Mouse (Mus musculus) layer of hippocampus, adult 18-20 months (tissue): ENCODE results near the gene Zic5. TPM values are rescaled to one million over a fixed set of nuclear protein-coding genes. Genes with fewer than 3 reads are reported as not detected.

Experiments
- DNase-seq, 2 experiments: peaks; one replicate each; pipeline ENCODE4 v3.0.0; 2022; ENCODE audit warnings: low spot score in 2 of 2
- long read RNA-seq: library from polyadenylated mRNA; stranded (forward); transcript quantifications from one replicate; pipeline ENCODE4 v2.0.0, GENCODE M21; 2021
- total RNA-seq, 2 experiments: library from RNA; stranded (reverse); gene quantifications; 2 replicates each; pipeline ENCODE4 v1.2.3; 2021

Zic5 gene
- 1 to 10 TPM; 3.0 to 5.1 TPM for total RNA-seq
- long read RNA-seq, full-length matches to known transcripts, result 1 of 2 reads
- long read RNA-seq, partial matches to known transcripts, result 0 of 2 reads
- long read RNA-seq, other reads (novel, unspliced or antisense), result 1 of 2 reads

DNA sequence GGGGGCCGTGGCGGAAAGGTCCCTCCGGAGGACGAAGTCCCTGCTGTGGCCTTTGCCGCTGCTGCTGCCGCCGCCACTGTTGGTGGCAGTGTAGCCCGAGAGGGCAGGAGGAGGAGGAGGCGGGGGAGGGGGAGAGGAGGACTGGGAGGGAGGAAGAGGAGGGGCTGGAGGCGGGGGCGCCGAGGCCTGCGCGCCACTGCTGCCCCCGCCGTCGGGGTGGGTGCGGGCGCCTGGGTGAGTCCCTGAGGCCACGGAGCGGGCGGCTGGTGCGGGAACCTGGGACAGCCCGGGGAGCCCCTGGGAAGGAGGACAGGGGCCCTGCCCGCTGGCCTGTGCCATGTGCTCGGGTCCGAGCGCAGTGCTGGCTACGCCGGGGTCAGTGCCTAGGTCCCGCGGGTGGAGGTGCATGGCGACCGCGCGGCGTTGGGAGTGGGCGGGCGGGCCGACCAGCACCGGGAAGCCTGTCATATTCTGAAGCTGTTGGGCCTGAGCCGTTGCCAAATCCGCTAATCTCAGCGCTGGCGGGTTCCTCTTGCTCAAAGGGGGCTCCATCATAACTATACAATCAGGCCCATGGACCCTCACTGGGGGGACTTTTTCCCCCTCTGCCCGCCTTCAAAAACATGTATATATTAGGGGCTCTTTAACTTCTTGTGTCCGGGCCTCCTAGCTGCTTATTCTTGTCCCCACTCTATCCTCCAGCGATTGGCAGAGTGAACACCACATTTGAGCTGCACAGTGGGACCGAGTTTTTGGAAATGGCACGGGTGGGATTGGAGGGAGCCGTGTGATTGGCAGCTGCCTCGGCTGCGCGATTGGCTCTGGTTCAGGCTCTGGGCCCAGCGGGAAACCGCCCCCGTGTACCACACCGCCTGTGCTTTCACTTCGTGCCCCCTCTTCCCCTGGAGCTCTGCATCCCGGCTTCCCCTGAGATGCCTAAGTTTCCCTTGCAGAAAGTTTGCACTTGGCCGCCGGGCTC is at the start of gene Zic5:
Gene Zic5, minus strand, starts transcription at position 915 of the 979 bp plus-strand sequence.
- peak in 1 of 2 experiments; percentile 36 for DNase-seq

GRCm38 (mm10) chr14:122513511-122514036 is 48.1 kb upstream of the Zic5 start:
- no peak for DNase-seq

DNA sequence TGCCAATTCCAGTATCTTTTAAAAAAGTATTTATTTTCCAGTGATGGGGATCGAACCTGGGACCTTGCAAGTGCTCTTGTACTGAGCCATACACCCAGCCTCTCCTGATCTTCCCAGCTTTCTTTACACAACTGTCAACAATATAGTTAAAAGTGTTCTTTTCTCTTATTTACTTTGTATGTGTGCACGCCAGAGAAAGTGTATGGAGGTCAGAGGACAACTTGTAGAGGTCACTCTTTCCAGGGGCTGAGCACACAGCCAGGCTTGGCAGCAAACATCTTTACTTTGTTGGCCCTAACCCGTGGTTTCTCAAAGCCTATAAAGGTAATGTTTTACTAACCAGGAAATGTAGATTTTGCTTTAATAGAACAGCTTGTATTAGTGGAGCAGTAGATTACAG is 46.0 kb upstream of the Zic5 start:
- DNase-seq, result no peak

- peak in 1 of 2 experiments; percentile 7 for DNase-seq
Observed at GRCm38 (mm10) chr14:122509058-122509457, 43.6 kb upstream of the Zic5 start.

DNA sequence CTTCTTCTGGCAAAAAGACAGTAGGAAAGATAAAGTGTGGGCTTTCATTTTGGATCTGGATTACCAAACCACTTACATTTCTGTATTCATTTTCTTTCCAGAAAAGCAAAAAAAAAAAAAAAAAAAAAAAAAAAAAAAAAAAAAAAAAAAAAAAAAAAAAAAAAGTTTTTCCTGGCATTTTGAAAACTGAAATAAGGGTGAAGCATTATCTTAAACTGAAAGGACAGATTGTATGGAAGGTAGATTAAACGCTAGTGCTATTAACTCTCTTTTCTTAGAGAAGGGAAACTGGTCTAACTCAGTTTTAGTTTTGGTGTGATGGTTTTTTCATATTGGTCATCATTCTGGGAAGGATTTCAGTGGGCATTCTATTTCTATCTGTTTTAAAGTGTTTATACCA is 26.5 kb upstream of the Zic5 start:
- no peak for DNase-seq

DNA sequence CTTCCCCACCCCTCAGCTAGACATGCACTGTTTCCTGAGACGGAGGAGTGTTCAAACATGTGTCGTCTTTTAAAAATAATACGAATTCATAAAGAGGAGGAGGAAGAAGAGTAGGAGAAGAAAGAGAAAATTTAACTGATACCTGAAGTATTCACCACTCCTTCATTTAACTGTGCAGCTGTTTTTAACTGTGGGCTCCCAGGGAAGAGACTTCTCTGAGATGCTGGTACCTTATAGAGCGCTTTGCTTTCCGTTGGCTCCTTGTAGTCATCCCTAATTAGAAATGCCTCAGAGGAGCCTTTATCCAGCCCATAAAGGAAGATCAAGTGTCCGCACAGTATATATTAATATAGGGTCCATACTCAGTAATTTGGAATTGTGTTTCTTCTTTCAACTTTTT is 26.0 kb upstream of the Zic5 start:
- no peak for DNase-seq

DNA sequence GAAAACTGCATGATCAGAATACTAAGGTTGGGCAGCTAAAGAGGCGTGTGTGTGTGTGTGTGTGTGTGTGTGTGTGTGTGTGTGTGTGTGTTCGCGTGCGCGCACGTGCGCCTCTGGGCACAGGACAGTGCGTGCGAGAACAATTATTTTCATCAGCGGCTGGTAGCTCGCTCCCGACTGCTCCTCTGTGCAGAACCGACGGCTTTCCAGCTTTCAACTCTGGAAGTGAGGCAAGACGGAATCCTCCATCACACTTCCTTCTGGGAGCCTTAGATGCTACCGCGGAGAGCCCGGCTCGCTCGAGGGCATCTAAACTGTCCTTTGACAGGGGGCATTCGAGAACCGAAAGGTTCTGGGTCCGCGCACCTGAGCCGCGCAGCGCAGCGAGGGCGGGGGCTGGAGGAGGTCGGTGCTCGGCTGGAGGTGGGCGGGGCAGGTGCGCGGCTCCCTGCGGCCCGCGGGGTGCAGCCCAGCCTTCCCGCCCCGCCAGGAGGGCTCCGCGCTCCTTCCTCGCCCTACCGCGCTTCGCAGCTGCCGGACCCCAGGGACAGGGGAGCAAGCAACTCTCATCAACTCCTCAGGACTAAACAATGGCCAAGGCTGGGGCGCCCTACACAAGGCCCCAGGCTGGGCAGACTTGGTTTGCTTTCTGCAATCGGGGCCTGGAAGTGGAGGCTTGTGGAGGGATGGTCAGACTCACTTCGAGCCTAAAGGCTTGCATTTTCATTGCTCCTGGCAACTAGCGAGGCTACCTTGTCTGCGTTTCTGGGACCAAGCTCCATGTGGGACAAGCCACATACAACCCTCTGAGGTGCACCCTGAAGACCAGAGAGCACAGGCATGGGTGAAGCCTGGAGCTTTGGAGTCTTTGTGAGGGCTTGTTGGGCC is 25.2 kb upstream of the Zic5 start, which contains the start of gene Gm10837:
Gene Gm10837, plus strand, starts transcription at position 146 of the 888 bp plus-strand sequence.
- no peak for DNase-seq

- no peak for DNase-seq
Observed at GRCm38 (mm10) chr14:122489686-122490414, 24.4 kb upstream of the Zic5 start.

DNA sequence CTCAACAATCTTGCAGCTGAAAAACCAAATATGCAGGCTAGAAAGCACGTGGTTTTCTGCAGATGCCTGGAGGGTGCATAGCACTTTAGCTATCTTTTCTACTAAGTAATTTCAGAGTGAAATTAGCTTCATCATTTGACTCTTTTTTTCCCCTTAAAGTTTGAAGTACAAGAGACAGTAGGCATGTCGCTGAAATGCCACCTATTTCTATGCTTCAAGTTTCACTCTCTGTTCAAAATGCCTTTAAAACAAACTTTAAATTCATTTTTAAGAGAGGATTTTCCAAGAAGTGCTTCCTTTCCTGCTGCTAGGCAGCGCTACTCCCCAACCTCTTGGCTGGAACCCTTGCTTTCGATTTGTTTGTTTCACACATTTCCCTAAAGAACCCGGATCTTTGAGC is 23.6 kb upstream of the Zic5 start:
- DNase-seq, result no peak

DNA sequence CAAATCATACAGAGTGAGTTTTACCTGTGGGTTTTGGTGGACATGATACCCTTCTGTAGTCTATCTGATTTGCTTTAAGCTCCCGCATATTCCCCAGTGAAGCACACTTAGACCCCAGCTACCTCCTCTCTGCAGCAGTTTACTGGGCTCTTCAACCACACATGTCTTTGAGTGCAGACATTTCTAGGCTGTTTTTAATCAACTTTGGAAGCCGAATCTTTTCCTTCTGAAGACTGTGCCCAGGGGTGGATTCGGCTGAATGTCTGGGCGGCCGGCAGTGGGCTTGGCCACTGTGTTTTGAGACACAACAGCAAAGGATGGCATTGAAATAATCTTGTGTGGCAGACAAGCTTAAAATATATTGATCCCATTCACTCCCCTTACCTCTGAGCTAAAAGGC is 21.9 kb upstream of the Zic5 start:
- DNase-seq, result no peak

DNA sequence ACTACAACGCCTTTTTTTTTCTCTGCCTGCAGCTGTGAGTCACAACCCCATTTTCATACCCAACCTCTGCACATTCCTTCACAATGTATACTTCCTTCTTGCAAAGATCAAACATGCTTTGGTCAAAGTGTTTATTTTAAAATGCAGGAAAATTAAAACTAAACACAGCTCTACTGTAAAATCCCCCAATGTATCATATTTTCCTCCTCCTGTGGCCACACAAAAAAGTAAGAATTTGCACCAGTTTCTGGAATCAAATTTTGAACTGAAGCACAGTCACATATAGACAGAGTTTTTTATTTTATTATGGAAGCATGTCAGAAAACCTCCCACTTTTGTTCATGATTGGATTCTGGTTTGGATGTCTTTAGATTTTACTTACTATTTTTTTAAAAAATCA is 21.1 kb upstream of the Zic5 start:
- no peak for DNase-seq

GRCm38 (mm10) chr14:122485635-122486181 is 20.2 kb upstream of the Zic5 start:
- no peak for DNase-seq

DNA sequence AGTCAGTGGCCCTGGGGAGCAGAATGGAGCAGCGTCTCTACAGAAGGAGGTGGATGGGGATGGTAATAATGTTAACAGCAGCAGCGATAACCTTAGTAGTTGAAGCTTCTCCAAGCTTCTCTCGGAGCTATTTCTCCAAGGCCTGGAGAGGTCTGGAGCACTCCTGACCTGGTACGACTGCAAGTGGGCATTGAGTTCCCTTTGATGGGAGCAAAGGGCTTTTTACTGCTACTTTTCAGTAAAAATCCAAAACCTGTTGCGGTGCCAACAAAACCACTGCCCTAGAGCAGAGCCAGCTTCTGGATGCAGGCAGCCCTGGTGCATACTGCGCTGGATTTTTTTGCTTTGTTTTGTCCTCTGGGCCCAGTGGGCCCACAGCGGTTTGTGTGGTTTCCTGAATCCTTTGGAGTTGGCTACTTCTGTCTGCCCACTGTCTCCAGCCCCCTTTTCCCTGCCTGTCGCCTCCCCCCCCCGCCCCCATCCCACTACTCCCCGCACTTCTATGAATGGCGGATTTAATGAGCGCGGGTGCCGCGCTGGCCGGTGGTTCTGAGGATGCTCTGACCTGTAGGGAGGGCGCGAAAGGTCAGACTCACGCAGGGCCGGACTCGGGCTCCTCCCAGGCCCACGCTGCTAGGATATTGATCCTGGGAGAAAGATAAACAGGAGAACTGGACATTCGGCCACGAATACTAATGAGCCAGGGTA is 19.5 kb upstream of the Zic5 start:
- no peak for DNase-seq

DNA sequence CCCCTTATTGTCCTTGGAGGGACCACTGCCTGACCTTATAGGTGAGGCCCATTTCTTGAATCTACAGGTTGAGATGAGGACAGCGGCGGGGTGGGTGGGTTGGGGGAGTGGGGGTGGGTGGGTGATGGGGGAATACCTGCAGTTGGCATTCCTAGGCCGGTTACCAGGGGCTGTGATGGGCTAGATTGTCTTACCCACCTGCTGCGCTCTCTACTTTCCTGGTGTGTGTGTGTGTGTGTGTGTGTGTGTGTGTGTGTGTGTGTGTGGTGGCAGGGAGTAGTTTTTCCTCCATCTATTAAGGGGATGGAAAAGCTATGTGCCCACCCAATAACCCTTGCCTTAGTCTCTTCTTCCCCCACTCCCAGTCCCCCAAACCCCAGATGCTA is 19.0 kb upstream of the Zic5 start:
- DNase-seq, result no peak

DNA sequence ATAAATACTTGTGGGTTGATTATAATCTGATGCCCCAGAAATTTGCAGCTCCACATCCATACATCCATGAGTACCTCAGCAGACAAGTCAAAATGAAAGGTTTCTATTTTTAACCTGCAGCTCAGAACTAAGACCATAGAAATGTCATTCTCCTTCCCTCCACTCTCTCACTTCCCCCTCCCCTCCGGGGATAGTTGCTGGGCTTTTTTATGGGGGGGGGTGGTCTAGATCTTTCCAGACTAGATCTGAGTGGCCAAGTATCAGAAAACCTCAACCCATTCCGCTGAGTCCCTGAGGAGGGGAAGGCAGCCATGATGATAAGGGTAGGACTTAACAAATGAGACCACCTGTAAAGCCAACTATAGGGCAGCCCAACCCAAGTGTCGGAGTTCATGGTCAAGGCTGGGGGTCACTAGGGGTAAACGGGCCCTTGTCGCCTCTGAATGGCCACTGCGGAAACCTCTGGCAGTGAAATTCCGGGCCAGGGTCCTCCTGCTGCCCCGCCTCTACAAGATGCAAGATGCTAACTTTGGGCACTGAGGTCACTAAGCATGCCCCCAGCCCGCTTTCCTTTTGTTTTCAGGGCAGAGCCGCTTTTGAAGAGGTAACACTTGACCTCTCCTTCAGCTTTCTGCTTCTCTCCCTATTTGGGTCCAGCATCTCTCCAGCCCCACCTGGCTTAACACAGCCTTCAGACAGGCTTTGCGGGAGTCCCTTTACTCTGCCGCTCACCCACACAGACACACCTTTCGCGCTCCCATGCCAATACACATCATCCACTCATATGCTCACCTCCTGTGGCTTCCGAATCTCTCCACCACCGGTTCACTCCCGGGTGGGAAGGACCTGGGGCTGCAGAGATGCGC is 18.3 kb upstream of the Zic5 start:
- no peak for DNase-seq

GRCm38 (mm10) chr14:122483024-122483385 is 17.5 kb upstream of the Zic5 start:
- no peak for DNase-seq

DNA sequence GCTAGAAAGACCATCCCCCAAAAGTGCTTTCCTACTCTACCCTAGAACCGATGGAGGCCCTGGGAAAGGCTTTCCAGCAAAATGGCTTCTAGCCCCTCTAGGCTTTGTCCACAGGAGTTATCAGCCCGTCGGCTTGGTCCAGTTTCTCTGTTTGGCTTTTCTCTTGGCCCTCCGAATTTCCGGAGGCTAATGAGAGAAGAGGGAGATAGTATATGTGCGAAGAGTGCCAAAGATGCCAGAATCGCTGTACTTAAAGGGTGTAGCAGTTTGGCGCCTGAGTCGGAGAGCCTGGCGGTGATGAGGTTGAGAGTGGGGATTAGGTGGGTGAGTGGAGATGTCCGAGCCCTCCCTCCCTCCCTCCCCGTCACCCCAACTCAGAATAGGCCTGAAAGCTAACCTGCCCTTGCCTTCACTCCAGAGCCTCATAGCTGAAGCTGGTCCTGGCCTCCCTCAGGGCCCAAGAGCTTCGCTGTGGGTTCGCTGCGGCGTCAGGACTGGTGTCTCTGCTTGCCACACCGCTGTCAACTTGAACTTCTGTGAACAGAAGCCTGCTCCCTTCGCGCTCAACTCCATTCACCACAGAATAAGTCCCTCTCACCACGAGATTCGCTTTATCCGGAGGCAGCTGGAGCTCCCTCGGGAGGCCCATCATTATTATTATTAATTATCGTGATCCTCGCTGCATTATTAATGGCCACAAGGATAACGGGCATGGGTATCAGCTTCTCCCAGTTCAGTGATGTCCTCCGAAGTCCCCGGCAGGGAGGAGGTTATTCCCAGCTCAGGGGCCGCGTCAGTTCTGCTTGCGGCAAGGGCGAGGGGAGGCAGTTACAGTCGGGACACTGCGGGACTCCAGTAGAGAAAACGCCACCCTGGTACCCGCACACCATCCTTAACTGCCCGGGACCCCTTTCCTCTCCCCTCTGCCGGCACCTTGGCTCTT is 16.9 kb upstream of the Zic5 start:
- DNase-seq, result peak in 1 of 2 experiments; percentile 6

GRCm38 (mm10) chr14:122481181-122481580 is 15.7 kb upstream of the Zic5 start:
- peak in 1 of 2 experiments; percentile 9 for DNase-seq
